Mouse (Mus musculus) hindbrain, embryonic 12.5 days (tissue): ENCODE results near the gene Pgap3. TPM values are rescaled to one million over a fixed set of nuclear protein-coding genes. Genes with fewer than 3 reads are reported as not detected.

ENCODE experiments used
- ATAC-seq: fragments of 200-750 bp; cut with Nextera tagmentation; 2 replicates; pipeline ENCODE4 v1.8.0; 2017; ENCODE audit warnings: moderate TSS enrichment; ENCODE audit not compliant: low FRiP score
- H3K27ac ChIP-seq: fragments of 300-500 bp; sonication (generic); 2 replicates; pipeline ENCODE4 v1.5.1; 2016; ENCODE audit warnings: mild to moderate bottlenecking
- H3K27me3 ChIP-seq: fragments of 300-500 bp; sonication (generic); 2 replicates; pipeline ENCODE4 v1.6.1; 2016; ENCODE audit warnings: mild to moderate bottlenecking
- H3K36me3 ChIP-seq: fragments of 300-500 bp; sonication (generic); 2 replicates; pipeline ENCODE4 v1.6.1; 2016; ENCODE audit warnings: mild to moderate bottlenecking
- H3K4me1 ChIP-seq: fragments of 300-500 bp; sonication (generic); 2 replicates; pipeline ENCODE4 v1.6.1; 2016
- H3K4me2 ChIP-seq: fragments of 300-500 bp; sonication (generic); replicated peaks from 2 replicates; pipeline ENCODE4 v1.6.1; 2016; ENCODE audit warnings: mild to moderate bottlenecking
- H3K4me3 ChIP-seq: fragments of 300-500 bp; sonication (generic); 2 replicates; pipeline ENCODE4 v1.5.1; 2016; ENCODE audit warnings: mild to moderate bottlenecking
- H3K9ac ChIP-seq: fragments of 300-500 bp; sonication (generic); 2 replicates; pipeline ENCODE4 v1.6.1; 2016; ENCODE audit warnings: mild to moderate bottlenecking, moderate library complexity
- H3K9me3 ChIP-seq: fragments of 300-500 bp; sonication (generic); replicated peaks from 2 replicates; pipeline ENCODE4 v1.6.1; 2016; ENCODE audit warnings: mild to moderate bottlenecking
- WGBS: fragments of 180-500 bp; shearing (Covaris S2); methylation state at CpG from one replicate; pipeline ENCODE4 v1.1.7; 2016; 5-methylcytosine and 5-hydroxymethylcytosine counted together
- polyA plus RNA-seq: library from polyadenylated mRNA; unstranded; fragments of >200 nt; fragmentation: Nextera tagmentation; extraction: Ambion mirVana; gene quantifications from 2 replicates; pipeline ENCODE4 v1.2.1, GENCODE M21; 2016

Gene Pgap3
- polyA plus RNA-seq, 1 experiment from 2014 or later, result 9.1 TPM

DNA sequence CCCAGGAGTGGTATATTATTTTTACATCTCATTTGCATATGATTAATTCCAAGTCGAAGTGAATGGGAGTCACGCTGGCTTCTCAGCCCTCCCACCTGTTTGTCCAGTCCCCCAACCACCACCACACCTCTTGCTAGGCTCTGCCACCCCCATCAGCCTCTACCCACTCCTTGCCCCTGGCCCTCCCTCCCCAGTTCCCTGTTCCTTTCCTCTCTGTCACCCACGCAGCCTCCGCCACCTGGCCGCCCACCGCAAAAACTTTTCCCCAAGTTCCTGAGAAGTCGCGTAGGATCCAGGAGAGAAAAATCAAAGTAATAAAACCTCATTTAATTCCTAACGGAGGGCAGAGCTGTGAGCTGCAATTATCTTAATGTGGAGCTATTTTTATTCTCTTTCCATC lies 54.1 kb downstream of the Pgap3 start:
- no peak for ATAC-seq
- no peak overlapping the region for H3K27ac ChIP-seq
- H3K36me3 ChIP-seq, result no peaks in the 10 kb centered on the region
- no peak overlapping the region for H3K4me3 ChIP-seq
- H3K4me2 ChIP-seq, result no peak overlapping the region
- H3K9me3 ChIP-seq, result no peaks in the 10 kb centered on the region
- 12% methylated on average over 9 of the region's 9 CpGs for WGBS
- H3K27me3 ChIP-seq, result peaks cover 94% of the 10 kb centered on the region
- peaks cover 27% of the 10 kb centered on the region for H3K4me1 ChIP-seq
- no peak overlapping the region for H3K9ac ChIP-seq

- H3K4me1 ChIP-seq, result peaks cover 30% of the 10 kb centered on the region
- no peaks in the 10 kb centered on the region for H3K9me3 ChIP-seq
- ATAC-seq, result no peak
- H3K4me3 ChIP-seq, result no peak overlapping the region
- peaks cover 92% of the 10 kb centered on the region for H3K27me3 ChIP-seq
- no peak overlapping the region for H3K9ac ChIP-seq
- H3K36me3 ChIP-seq, result no peaks in the 10 kb centered on the region
- peak overlapping the region; percentile 42 for H3K4me2 ChIP-seq
- 2% methylated on average over 14 of the region's 14 CpGs for WGBS
- no peak overlapping the region for H3K27ac ChIP-seq
Observed at GRCm38 (mm10) chr11:98345253-98345652, 55.0 kb downstream of the Pgap3 start.

- no peaks in the 10 kb centered on the region for H3K9me3 ChIP-seq
- H3K27me3 ChIP-seq, result peaks cover 91% of the 10 kb centered on the region
- H3K4me2 ChIP-seq, result peak overlapping the region; percentile 48
- H3K27ac ChIP-seq, result peak overlapping the region; percentile 23; the same call in 1 of the 2 replicates
- peaks cover 35% of the 10 kb centered on the region for H3K4me1 ChIP-seq
- H3K36me3 ChIP-seq, result no peaks in the 10 kb centered on the region
- WGBS, result 2% methylated on average over 29 of the region's 29 CpGs
- peak overlapping the region; percentile 6 for H3K4me3 ChIP-seq
- peak; percentile 30; the same call in 1 of the 2 replicates for ATAC-seq
- H3K9ac ChIP-seq, result peak overlapping the region; percentile 5; the same call in 1 of the 2 replicates
Observed at GRCm38 (mm10) chr11:98342000-98342945, 58.0 kb downstream of the Pgap3 start.

DNA sequence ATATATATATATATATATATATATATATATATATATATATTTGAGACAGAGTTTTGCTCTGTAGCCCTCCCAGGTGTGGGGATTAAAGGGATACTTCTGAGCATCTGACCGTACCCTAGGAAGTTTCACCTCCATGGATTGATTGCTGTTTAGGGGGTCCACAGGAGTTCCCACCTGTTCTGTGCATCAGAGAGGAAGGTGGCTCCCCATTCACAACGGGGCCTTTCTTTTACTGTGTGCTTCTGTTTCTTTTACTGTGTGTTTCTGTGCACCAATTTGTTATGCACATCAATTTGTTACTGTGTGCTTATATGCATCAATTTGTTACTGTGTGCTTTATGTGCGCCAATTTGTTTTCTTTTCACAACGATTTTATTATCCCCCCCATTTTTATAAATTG lies 59.1 kb downstream of the Pgap3 start:
- Histone ChIP-seq H3K9me3 (no peaks in the 10 kb centered on the region), H3K27ac (no peak overlapping the region), H3K4me3 (no peak overlapping the region), H3K4me1 (peaks cover 35% of the 10 kb centered on the region), H3K9ac (no peak overlapping the region), H3K27me3 (peaks cover 91% of the 10 kb centered on the region), H3K4me2 (no peak overlapping the region), H3K36me3 (no peaks in the 10 kb centered on the region)
- 58% methylated on average over 4 of the region's 4 CpGs for WGBS
- no peak for ATAC-seq

- Histone ChIP-seq H3K27me3 (peaks cover 91% of the 10 kb centered on the region), H3K4me1 (peaks cover 35% of the 10 kb centered on the region)
- ATAC-seq, result no peak
Observed at GRCm38 (mm10) chr11:98340597-98340996, 59.7 kb downstream of the Pgap3 start.

DNA sequence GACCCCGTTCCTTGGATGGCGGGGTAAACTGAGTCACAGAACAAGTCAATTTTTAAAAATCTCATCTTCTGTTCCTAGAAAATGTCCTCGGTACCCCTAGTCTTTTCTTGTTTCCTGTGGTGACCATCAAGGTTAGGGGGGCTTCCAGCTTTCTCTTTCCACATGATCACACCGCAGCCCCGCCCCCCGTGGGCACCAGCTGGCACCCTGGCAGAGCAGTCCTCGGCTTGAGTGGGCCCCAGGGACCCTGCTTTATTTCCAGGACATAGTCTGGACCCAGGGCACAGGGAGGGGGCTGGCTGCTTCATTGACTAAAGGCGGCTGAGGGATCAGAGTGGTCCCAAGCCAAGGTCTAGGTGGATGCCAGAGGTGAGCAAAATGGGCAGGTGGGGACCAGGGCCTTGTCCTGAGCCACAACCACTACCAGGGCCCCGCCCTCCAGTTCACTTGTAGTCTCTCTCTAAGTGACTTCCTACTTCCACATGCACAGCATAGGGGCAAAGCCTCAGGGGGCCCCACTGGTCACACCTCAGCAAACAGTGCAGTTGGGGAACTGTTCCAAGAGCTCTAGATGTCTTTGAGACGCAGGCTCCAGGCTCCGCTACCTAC lies 60.5 kb downstream of the Pgap3 start:
- ATAC-seq, result peak; percentile 18
- Histone ChIP-seq H3K9me3 (no peaks in the 10 kb centered on the region), H3K4me1 (peaks cover 35% of the 10 kb centered on the region), H3K9ac (no peak overlapping the region), H3K36me3 (no peaks in the 10 kb centered on the region), H3K4me3 (peak overlapping the region; percentile 47), H3K27me3 (peaks cover 91% of the 10 kb centered on the region), H3K4me2 (peak overlapping the region; percentile 90), H3K27ac (peak overlapping the region; percentile 79; the same call in 1 of the 2 replicates)
- WGBS, result 4% methylated on average over 11 of the region's 11 CpGs

More at GRCm38 (mm10) chr11:98340597-98340996, 59.7 kb downstream of the Pgap3 start:
- Histone ChIP-seq H3K9ac (no peak overlapping the region), H3K4me3 (no peak overlapping the region), H3K4me2 (no peak overlapping the region), H3K27ac (no peak overlapping the region), H3K9me3 (no peaks in the 10 kb centered on the region), H3K36me3 (no peaks in the 10 kb centered on the region)
- 6% methylated on average over 4 of the region's 4 CpGs for WGBS

GRCm38 (mm10) chr11:98339071-98339501 lies 61.2 kb downstream of the Pgap3 start:
- H3K4me1 ChIP-seq, result peaks cover 42% of the 10 kb centered on the region
- H3K4me2 ChIP-seq, result peak overlapping the region; percentile 90
- H3K27me3 ChIP-seq, result peaks cover 94% of the 10 kb centered on the region
- no peaks in the 10 kb centered on the region for H3K9me3 ChIP-seq
- H3K9ac ChIP-seq, result peak overlapping the region; percentile 67; the same call in 1 of the 2 replicates
- H3K27ac ChIP-seq, result peak overlapping the region; percentile 79
- WGBS, result under 1% methylated on average over 19 of the region's 19 CpGs
- H3K4me3 ChIP-seq, result peak overlapping the region; percentile 47
- ATAC-seq, result 0 out of 2 replicates have a peak, but pooled peaks have one; percentile 11
- H3K36me3 ChIP-seq, result no peaks in the 10 kb centered on the region

Other genes starting within 250 kb of the Pgap3 start
- gene Med1, start 207.2 kb downstream of the Pgap3 start, polyA plus RNA-seq, result 74.3 and 84.9 TPM in 2 replicates
- 14.6 and 15.1 TPM in 2 replicates for gene Cdk12, start 197.4 kb downstream of the Pgap3 start, polyA plus RNA-seq
- gene Neurod2, start 70.8 kb downstream of the Pgap3 start, polyA plus RNA-seq, result 7.2 and 10.2 TPM in 2 replicates
- gene Ppp1r1b, start 52.1 kb downstream of the Pgap3 start, polyA plus RNA-seq, result 0.37 and 0.52 TPM in 2 replicates
- 49.0 and 50.0 TPM in 2 replicates for gene Stard3, start 42.1 kb downstream of the Pgap3 start, polyA plus RNA-seq
- 0.31 and 1.7 TPM in 2 replicates for gene Tcap, start 16.7 kb downstream of the Pgap3 start, polyA plus RNA-seq
- 1.0 and 1.1 TPM in 2 replicates for gene Pnmt, start 14.0 kb downstream of the Pgap3 start, polyA plus RNA-seq
- 25.9 and 26.9 TPM in 2 replicates for gene Erbb2, start 12.0 kb upstream of the Pgap3 start, polyA plus RNA-seq
- 158 and 159 TPM in 2 replicates for gene Mien1, start 38.5 kb upstream of the Pgap3 start, polyA plus RNA-seq
- gene Grb7, start 45.9 kb upstream of the Pgap3 start, polyA plus RNA-seq, result 2.0 and 4.4 TPM in 2 replicates
- gene Ikzf3, start 145.5 kb upstream of the Pgap3 start, polyA plus RNA-seq, result 0.09 TPM in 1 of 2 replicates, not detected in the other
- 0.17 and 0.38 TPM in 2 replicates for gene Zpbp2, start 150.6 kb upstream of the Pgap3 start, polyA plus RNA-seq
- 69.8 and 71.4 TPM in 2 replicates for gene Ormdl3, start 186.9 kb upstream of the Pgap3 start, polyA plus RNA-seq
- not detected in 2 replicates for gene Lrrc3c, start 197.8 kb upstream of the Pgap3 start, polyA plus RNA-seq
- gene Gm12355, start 225.2 kb upstream of the Pgap3 start, polyA plus RNA-seq, result 0.49 and 0.55 TPM in 2 replicates
- not detected in 2 replicates for gene Gsdma3, start 225.9 kb upstream of the Pgap3 start, polyA plus RNA-seq
- gene Gsdma2, start 246.3 kb upstream of the Pgap3 start, polyA plus RNA-seq, result not detected in 2 replicates